Mouse (Mus musculus) kidney, postnatal 0 days (tissue): ENCODE measurements at regions not wholly inside any gene's neighbourhood (a gene's known extent, or its start where the extent isn't known, plus 50 kb on each side); places are given as distances from the start of the nearest gene placed in this dataset.

ENCODE experiments used
- ATAC-seq: fragments of 200-750 bp; cut with Nextera tagmentation; replicated peaks from 2 replicates; pipeline ENCODE4 v1.8.0; 2017; ENCODE audit warnings: low read depth, moderate number of reproducible peaks, moderate TSS enrichment, moderate library complexity; ENCODE audit not compliant: low FRiP score
- DNase-seq: peaks from one replicate; pipeline ENCODE4 v3.0.0-alpha.2; 2016; ENCODE audit warnings: low spot score
- H3K27ac ChIP-seq: fragments of 300-500 bp; sonication (generic); 2 replicates; pipeline ENCODE4 v1.5.1; 2014; ENCODE audit warnings: mild to moderate bottlenecking
- H3K27me3 ChIP-seq: fragments of 300-500 bp; sonication (generic); 2 replicates; pipeline ENCODE4 v1.6.1; 2014; ENCODE audit warnings: low read length, mixed read lengths; ENCODE audit not compliant: insufficient read depth
- H3K36me3 ChIP-seq: fragments of 300-500 bp; sonication (generic); 2 replicates; pipeline ENCODE4 v1.6.1; 2014; ENCODE audit warnings: low read length, mixed read lengths; ENCODE audit not compliant: insufficient read depth
- H3K4me1 ChIP-seq: fragments of 300-500 bp; sonication (generic); replicated peaks from 2 replicates; pipeline ENCODE4 v1.6.1; 2014; ENCODE audit warnings: antibody characterized with exemption, low read length, mixed read lengths; ENCODE audit not compliant: insufficient read depth
- H3K4me2 ChIP-seq: fragments of 300-500 bp; sonication (generic); 2 replicates; pipeline ENCODE4 v1.6.1; 2014; ENCODE audit warnings: mild to moderate bottlenecking, low read length, moderate library complexity, mixed read lengths
- H3K4me3 ChIP-seq: fragments of 300-500 bp; sonication (generic); replicated peaks from 2 replicates; pipeline ENCODE4 v1.5.1; 2014; ENCODE audit warnings: low read depth, low read length
- H3K9ac ChIP-seq: fragments of 300-500 bp; sonication (generic); 2 replicates; pipeline ENCODE4 v1.6.1; 2014; ENCODE audit warnings: low read depth, low read length
- H3K9me3 ChIP-seq: fragments of 300-500 bp; sonication (generic); replicated peaks from 2 replicates; pipeline ENCODE4 v1.6.1; 2016; ENCODE audit warnings: low read length, inconsistent platforms, mixed read lengths
- CTCF ChIP-seq: IDR thresholded peaks from 2 replicates; pipeline ENCODE4 v1.5.1; 2016; ENCODE audit warnings: antibody characterized with exemption, low read depth, mild to moderate bottlenecking, moderate library complexity
- WGBS: fragments of 180-500 bp; shearing (Covaris S2); extraction: QIAGEN DNeasy Blood & Tissue Kit; methylation state at CpG from one replicate; pipeline ENCODE4 v1.1.7; 2014; 5-methylcytosine and 5-hydroxymethylcytosine counted together

DNA sequence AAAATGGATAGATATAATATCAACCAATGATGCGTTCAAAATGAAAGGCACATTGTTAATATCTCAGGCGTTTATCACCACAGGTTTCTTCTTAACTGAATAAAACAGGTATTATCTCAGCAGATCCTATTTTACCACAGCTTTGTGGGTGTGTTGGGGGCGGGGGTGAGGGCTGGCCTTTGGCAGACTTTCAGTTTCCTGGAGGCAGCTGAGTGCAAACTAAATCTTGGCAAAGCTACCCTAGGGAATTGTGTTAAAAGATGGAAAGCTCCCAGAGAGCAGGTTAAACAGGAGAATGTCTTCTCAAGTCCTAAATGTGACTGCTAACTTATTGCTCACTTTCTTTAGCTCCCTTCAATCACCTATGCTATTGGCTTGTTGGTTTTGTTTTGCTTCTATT, 223.8 kb downstream of the Kdm4c start:
- no peaks in the 10 kb centered on the region for H3K4me1 ChIP-seq
- 64% methylated on average over 3 of the region's 3 CpGs for WGBS
- no peaks in the 10 kb centered on the region for H3K27me3 ChIP-seq
- H3K9me3 ChIP-seq = no peaks in the 10 kb centered on the region
- no peak overlapping the region for H3K4me2 ChIP-seq
- H3K9ac ChIP-seq = no peak overlapping the region
- TF ChIP-seq CTCF = no peak
- DNase-seq (no peak), ATAC-seq (no peak)
- no peak overlapping the region for H3K4me3 ChIP-seq
- H3K27ac ChIP-seq = no peak overlapping the region
- H3K36me3 ChIP-seq = no peaks in the 10 kb centered on the region

DNA sequence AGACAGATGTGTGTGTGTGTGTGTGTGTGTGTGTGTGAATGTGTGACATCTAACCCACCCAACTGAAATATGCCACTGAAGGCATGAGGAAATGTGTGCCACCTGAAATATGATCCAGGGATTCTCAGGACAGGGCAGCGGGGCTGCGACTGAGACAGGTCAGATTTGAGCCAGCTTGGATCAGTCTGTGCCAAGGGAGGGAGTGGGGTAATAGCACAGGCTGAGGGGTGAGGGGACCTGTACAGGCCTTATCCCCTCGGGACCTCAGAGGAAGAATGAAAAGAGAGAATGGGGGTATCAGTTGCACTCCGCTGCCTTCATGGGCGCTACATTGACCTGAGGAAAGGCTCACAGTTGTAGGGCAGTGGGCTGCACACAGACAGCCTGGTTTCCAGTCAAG, 270.2 kb downstream of the Kdm4c start:
- ATAC-seq = no peak
- H3K9me3 ChIP-seq = no peaks in the 10 kb centered on the region
- H3K27ac ChIP-seq = no peak overlapping the region
- TF ChIP-seq CTCF = no peak
- H3K4me2 ChIP-seq = no peak overlapping the region
- H3K36me3 ChIP-seq = no peaks in the 10 kb centered on the region
- DNase-seq = no peak
- no peaks in the 10 kb centered on the region for H3K4me1 ChIP-seq
- 64% methylated on average over 5 of the region's 5 CpGs for WGBS
- no peaks in the 10 kb centered on the region for H3K27me3 ChIP-seq
- H3K9ac ChIP-seq = no peak overlapping the region
- H3K4me3 ChIP-seq = no peak overlapping the region

- no peak overlapping the region for H3K27ac ChIP-seq
- H3K9ac ChIP-seq = no peak overlapping the region
- ATAC-seq (no peak), DNase-seq (no peak)
- H3K27me3 ChIP-seq = no peaks in the 10 kb centered on the region
- H3K9me3 ChIP-seq = no peaks in the 10 kb centered on the region
- TF ChIP-seq CTCF = no peak
- H3K4me1 ChIP-seq = no peaks in the 10 kb centered on the region
- no peak overlapping the region for H3K4me2 ChIP-seq
- H3K4me3 ChIP-seq = no peak overlapping the region
- 96% methylated on average over 1 of the region's 1 CpGs for WGBS
- H3K36me3 ChIP-seq = no peaks in the 10 kb centered on the region
Measured at GRCm38 (mm10) chr4:74553888-74554287, 311.6 kb downstream of the Kdm4c start.

DNA sequence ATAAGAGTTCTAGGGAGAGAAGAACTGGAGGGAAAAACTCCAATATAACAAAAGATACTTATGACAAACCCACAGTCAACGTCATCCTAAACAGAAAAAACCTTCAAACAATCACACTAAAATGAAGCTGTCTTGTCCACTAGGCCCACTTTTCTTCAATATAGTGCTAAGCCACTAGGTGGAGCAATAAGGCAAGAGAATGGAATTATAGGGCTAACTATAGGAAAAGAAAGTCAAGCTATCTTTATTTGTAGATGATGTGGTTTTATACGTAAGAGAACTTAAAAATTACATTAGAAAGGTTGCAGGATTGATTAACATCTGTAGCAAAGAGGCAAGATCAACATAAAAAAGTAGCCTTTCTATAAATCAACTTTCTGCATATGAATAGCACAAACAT, 321.3 kb downstream of the Kdm4c start:
- H3K9me3 ChIP-seq = no peaks in the 10 kb centered on the region
- no peaks in the 10 kb centered on the region for H3K27me3 ChIP-seq
- DNase-seq (peak; percentile 83), ATAC-seq (no peak)
- WGBS = 14% methylated on average over 2 of the region's 2 CpGs
- H3K4me3 ChIP-seq = no peak overlapping the region
- TF ChIP-seq CTCF = peak; percentile 90
- no peak overlapping the region for H3K4me2 ChIP-seq
- H3K27ac ChIP-seq = no peak overlapping the region
- H3K36me3 ChIP-seq = no peaks in the 10 kb centered on the region
- H3K4me1 ChIP-seq = no peaks in the 10 kb centered on the region
- H3K9ac ChIP-seq = no peak overlapping the region

GRCm38 (mm10) chr4:74586400-74586799, 344.1 kb downstream of the Kdm4c start:
- no peak overlapping the region for H3K27ac ChIP-seq
- no peak overlapping the region for H3K9ac ChIP-seq
- 69% methylated on average over 1 of the region's 1 CpGs for WGBS
- no peak overlapping the region for H3K4me3 ChIP-seq
- no peak for ATAC-seq
- no peak overlapping the region for H3K4me2 ChIP-seq
- no peaks in the 10 kb centered on the region for H3K36me3 ChIP-seq
- no peaks in the 10 kb centered on the region for H3K9me3 ChIP-seq
- no peaks in the 10 kb centered on the region for H3K4me1 ChIP-seq
- no peak for TF ChIP-seq CTCF
- H3K27me3 ChIP-seq = no peaks in the 10 kb centered on the region
- DNase-seq = no peak

DNA sequence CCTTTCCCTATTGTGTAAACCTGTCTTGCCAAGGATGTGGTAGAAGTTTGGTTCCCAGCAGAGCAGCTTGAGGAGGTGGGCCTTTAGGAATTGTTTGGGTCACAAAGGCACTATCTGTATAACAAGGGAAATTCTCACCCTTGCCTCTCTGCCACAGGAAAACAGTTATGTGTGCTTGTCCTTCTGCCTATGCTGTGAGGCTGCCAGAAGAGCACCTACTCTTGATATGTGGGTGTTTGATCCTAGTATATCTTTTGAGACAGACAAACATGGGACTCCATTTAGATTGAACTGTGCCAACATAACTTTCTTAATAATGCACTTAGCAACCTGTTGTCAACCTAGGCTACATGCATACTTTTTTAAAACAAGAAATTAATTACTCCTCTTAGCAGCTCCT, 344.8 kb downstream of the Kdm4c start:
- Histone ChIP-seq H3K27ac (no peak overlapping the region), H3K4me2 (no peak overlapping the region), H3K36me3 (no peaks in the 10 kb centered on the region), H3K4me1 (no peaks in the 10 kb centered on the region), H3K9ac (no peak overlapping the region), H3K4me3 (no peak overlapping the region), H3K27me3 (no peaks in the 10 kb centered on the region), H3K9me3 (no peaks in the 10 kb centered on the region)
- TF ChIP-seq CTCF = no peak
- ATAC-seq (no peak), DNase-seq (no peak)

DNA sequence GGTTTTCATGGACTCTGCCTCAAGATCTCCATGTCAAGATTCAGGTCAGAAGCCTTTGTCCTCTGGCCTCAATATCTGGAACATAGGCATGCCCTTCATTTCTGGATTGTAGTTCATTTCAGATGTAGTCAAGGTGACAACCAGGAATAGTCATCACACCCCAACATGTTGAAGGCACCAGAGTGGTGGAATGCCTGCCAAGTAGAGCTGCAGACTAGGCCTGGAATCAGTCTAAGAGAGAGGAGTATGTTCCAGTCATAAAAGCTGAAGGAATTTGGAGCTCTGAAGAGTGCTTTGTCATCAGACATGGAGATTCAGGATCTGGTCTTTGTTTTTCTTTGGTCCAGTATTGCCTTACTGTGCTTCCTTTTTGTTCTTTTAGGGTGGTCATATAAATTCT, 346.5 kb downstream of the Kdm4c start:
- Histone ChIP-seq H3K36me3 (no peaks in the 10 kb centered on the region), H3K4me3 (no peak overlapping the region), H3K27ac (no peak overlapping the region), H3K27me3 (no peaks in the 10 kb centered on the region), H3K9ac (no peak overlapping the region), H3K4me2 (no peak overlapping the region), H3K4me1 (no peaks in the 10 kb centered on the region), H3K9me3 (no peaks in the 10 kb centered on the region)
- ATAC-seq = no peak
- no peak for TF ChIP-seq CTCF
- no peak for DNase-seq
